Mouse (Mus musculus): ENCODE data around the gene Slc36a3. TPM values are rescaled to one million over a fixed set of nuclear protein-coding genes. Genes with fewer than 3 reads are reported as not detected.

Slc36a3 gene
- polyA plus RNA-seq, 1 experiment from 2014 or later = not detected

DNA sequence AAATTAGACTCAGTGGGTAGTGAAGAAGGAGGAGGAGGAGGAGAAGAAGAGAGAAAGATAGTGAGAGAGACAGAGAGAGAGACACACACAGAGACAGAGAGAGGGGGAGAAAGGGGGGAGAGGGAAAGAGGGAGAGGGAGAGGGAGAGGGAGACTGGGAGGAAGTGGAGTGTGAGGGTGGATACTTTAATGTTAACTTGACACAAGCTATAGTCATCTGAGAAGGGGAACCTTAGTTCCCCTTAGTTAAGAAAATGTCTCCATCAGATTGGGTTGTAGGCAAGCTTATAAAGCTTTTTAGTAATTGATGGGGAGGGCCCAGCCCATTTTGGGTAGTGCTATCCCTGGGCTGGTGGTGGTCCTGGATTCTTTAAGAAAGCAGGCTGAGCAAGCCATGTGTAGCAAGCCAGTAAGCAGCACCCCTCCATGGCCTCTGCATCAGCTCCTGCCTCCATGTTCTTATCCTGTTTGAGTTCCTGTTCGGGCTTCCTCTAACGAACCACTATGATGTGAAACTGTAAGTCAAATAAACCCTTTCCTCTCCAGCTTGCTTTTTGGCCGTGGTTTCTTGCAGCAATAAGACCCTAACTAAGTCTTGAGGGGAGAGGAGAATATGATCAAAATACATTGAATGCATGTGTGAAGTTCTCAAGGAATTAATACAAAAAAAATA lies 3.0 kb upstream of the Slc36a3 start:
- no peaks in the 10 kb centered on the region for H3K27me3 ChIP-seq (replicated peaks; ENCODE audit: control insufficient read depth, insufficient read depth, low read length)
- H3K4me2 ChIP-seq (ENCODE audit: low read length) = no peak overlapping the region
- H3K9ac ChIP-seq (replicated peaks; ENCODE audit: low read depth, low read length) = no peak overlapping the region
- 59% methylated on average over 3 of the region's 3 CpGs for WGBS
- H3K36me3 ChIP-seq (ENCODE audit: control insufficient read depth, insufficient read depth) = no peaks in the 10 kb centered on the region
- H3K27ac ChIP-seq (ENCODE audit: low read length) = no peak overlapping the region
- no peaks in the 10 kb centered on the region for H3K9me3 ChIP-seq (ENCODE audit: control insufficient read depth, low read length)
- no peaks in the 10 kb centered on the region for H3K4me1 ChIP-seq (replicated peaks; ENCODE audit: control insufficient read depth, insufficient read depth, low read length)
- no peak for ATAC-seq
- no peak overlapping the region for H3K4me3 ChIP-seq (replicated peaks; ENCODE audit: low read length)

DNA sequence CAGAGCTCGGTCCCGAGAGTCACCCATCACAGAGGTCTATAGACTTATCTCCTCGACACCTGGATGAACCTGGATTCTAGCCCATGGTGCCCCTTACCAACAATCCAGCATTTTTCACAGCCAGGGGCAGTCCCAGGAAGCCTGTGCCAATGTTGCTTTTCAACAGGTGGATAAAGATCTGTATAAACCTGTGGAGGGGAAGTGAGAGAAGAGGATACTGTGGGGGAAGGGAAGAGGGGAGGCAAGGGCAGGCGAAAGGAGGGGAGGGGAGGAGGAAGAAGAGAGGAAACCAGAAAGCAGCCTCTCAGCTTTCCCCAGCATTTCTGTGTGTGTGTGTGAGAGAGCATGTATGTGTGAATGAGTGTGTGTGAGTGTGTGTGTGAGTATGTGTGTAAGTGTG lies 3.0 kb downstream of the Slc36a3 start:
- H3K4me2 ChIP-seq (ENCODE audit: low read length) = no peak overlapping the region
- H3K4me3 ChIP-seq (replicated peaks; ENCODE audit: low read length) = no peak overlapping the region
- 81% methylated on average over 4 of the region's 4 CpGs for WGBS
- H3K9ac ChIP-seq (replicated peaks; ENCODE audit: low read depth, low read length) = no peak overlapping the region
- no peaks in the 10 kb centered on the region for H3K9me3 ChIP-seq (ENCODE audit: control insufficient read depth, low read length)
- H3K4me1 ChIP-seq (replicated peaks; ENCODE audit: control insufficient read depth, insufficient read depth, low read length) = no peaks in the 10 kb centered on the region
- no peak for ATAC-seq
- no peaks in the 10 kb centered on the region for H3K27me3 ChIP-seq (replicated peaks; ENCODE audit: control insufficient read depth, insufficient read depth, low read length)
- H3K36me3 ChIP-seq (ENCODE audit: control insufficient read depth, insufficient read depth) = no peaks in the 10 kb centered on the region
- no peak overlapping the region for H3K27ac ChIP-seq (ENCODE audit: low read length)

DNA sequence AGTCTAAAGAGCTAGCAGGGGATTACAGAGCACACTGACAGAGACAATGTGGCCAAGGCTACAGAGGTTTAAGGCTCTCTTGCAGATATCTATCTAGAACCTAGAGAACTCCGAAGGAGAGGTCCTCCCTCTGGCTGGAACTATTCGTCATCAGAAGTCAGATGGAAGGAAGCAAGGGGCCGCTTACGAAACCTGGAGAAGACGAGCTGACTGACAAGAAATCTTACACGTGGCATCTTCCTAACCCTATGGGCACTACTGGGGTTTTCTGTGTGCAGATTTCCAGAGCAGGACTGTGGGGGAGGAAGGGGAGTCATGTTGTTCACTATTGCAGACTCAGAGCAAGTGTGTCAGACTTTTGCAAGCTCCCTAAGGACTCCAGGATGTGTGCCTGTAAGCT lies 4.1 kb downstream of the Slc36a3 start:
- ATAC-seq = no peak
- Histone ChIP-seq H3K9me3 (ENCODE audit: control insufficient read depth, low read length) (no peaks in the 10 kb centered on the region), H3K4me1 (replicated peaks; ENCODE audit: control insufficient read depth, insufficient read depth, low read length) (no peaks in the 10 kb centered on the region), H3K4me2 (ENCODE audit: low read length) (no peak overlapping the region), H3K9ac (replicated peaks; ENCODE audit: low read depth, low read length) (no peak overlapping the region), H3K36me3 (ENCODE audit: control insufficient read depth, insufficient read depth) (no peaks in the 10 kb centered on the region), H3K27ac (ENCODE audit: low read length) (no peak overlapping the region), H3K4me3 (replicated peaks; ENCODE audit: low read length) (no peak overlapping the region), H3K27me3 (replicated peaks; ENCODE audit: control insufficient read depth, insufficient read depth, low read length) (no peaks in the 10 kb centered on the region)
- 50% methylated on average over 6 of the region's 6 CpGs for WGBS

DNA sequence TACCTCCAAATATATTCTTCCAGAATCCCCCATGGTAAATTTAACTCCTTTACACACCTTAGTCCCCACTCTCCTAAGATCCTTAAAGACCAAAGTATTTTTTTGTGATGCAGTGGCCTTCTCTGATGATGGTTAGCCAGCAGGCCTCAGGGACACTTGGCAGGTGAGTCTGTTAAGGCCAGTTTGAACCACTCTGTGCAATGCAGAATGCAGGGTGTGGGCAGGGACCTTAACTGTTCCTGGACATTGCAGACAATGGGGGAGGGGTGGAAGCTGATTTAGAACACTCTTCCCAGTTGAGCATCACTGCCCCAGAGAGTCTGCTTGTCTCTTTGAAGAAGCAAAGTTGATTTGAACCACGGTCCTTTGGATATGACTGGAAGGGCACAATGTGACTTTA lies 4.7 kb downstream of the Slc36a3 start:
- WGBS = 36% methylated on average over 1 of the region's 1 CpGs
- Histone ChIP-seq H3K9me3 (ENCODE audit: control insufficient read depth, low read length) (no peaks in the 10 kb centered on the region), H3K9ac (replicated peaks; ENCODE audit: low read depth, low read length) (no peak overlapping the region), H3K4me2 (ENCODE audit: low read length) (no peak overlapping the region), H3K36me3 (ENCODE audit: control insufficient read depth, insufficient read depth) (no peaks in the 10 kb centered on the region), H3K4me1 (replicated peaks; ENCODE audit: control insufficient read depth, insufficient read depth, low read length) (no peaks in the 10 kb centered on the region), H3K27me3 (replicated peaks; ENCODE audit: control insufficient read depth, insufficient read depth, low read length) (no peaks in the 10 kb centered on the region), H3K4me3 (replicated peaks; ENCODE audit: low read length) (no peak overlapping the region), H3K27ac (ENCODE audit: low read length) (no peak overlapping the region)
- no peak for ATAC-seq

DNA sequence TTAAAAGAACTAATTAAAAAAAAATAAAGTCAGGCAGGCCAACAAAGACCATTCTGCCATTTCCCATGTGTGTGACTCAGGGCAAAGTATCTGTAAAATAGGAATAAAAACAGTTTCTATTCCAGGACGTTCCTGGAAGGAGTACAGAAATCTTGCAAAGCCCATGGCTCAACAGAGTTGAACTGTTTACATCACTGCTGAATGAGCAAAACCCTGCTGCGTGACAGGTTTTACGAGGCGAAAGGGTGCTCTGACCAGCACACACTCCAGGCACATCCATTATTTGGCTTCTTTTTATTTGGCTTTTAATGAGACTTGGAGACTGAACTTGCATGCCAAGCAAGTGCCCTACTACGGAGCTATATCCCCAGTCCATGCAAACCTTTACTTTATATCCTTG lies 7.5 kb downstream of the Slc36a3 start:
- Histone ChIP-seq H3K9ac (replicated peaks; ENCODE audit: low read depth, low read length) (no peak overlapping the region), H3K4me3 (replicated peaks; ENCODE audit: low read length) (no peak overlapping the region), H3K27ac (ENCODE audit: low read length) (no peak overlapping the region), H3K4me1 (replicated peaks; ENCODE audit: control insufficient read depth, insufficient read depth, low read length) (no peaks in the 10 kb centered on the region), H3K4me2 (ENCODE audit: low read length) (no peak overlapping the region), H3K9me3 (ENCODE audit: control insufficient read depth, low read length) (no peaks in the 10 kb centered on the region), H3K36me3 (ENCODE audit: control insufficient read depth, insufficient read depth) (no peaks in the 10 kb centered on the region), H3K27me3 (replicated peaks; ENCODE audit: control insufficient read depth, insufficient read depth, low read length) (no peaks in the 10 kb centered on the region)
- no peak for ATAC-seq
- 52% methylated on average over 5 of the region's 5 CpGs for WGBS

DNA sequence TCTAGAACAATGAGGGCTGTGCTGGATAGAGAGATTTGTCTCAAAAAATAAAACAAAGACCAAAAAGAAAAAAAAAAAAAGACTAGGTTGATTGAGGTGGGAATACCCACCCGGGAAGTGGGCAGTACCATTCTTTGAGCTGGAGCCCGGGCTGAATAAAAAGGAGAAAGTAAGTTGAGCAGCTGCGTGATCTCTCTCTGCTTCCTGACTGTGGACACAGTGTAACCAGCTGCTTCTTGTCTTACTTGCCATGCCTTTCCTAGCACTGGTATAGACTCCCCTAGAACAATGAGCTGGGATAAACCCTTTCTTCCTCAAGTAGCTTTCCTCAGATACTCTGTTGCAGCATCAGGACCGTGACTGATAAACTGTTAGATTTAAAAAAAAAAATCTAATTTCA lies 10.0 kb downstream of the Slc36a3 start:
- no peak overlapping the region for H3K4me3 ChIP-seq (replicated peaks; ENCODE audit: low read length)
- no peak overlapping the region for H3K9ac ChIP-seq (replicated peaks; ENCODE audit: low read depth, low read length)
- no peaks in the 10 kb centered on the region for H3K4me1 ChIP-seq (replicated peaks; ENCODE audit: control insufficient read depth, insufficient read depth, low read length)
- H3K4me2 ChIP-seq (ENCODE audit: low read length) = no peak overlapping the region
- WGBS = 87% methylated on average over 4 of the region's 4 CpGs
- ATAC-seq = no peak
- no peaks in the 10 kb centered on the region for H3K9me3 ChIP-seq (ENCODE audit: control insufficient read depth, low read length)
- H3K27me3 ChIP-seq (replicated peaks; ENCODE audit: control insufficient read depth, insufficient read depth, low read length) = no peaks in the 10 kb centered on the region
- H3K36me3 ChIP-seq (ENCODE audit: control insufficient read depth, insufficient read depth) = no peaks in the 10 kb centered on the region
- H3K27ac ChIP-seq (ENCODE audit: low read length) = no peak overlapping the region

DNA sequence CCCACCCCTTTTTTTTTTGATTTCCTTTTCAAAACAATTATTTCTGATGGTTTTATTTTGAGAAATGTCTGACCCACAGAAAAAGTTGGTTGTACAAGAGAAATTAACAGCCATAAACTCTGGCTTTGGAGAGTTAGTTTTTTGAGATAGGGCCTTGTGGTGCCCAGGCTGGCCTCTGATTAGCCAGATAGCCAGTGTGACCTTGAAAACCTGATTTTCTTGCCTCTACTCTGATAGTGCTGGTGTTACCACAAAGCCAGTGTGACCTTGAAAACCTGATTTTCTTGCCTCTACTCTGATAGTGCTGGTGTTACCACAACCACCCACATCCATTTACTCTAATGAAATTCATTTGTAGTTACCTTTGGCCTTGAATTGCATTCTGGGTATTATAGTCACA lies 13.9 kb downstream of the Slc36a3 start:
- no peak overlapping the region for H3K4me3 ChIP-seq (replicated peaks; ENCODE audit: low read length)
- no peak overlapping the region for H3K4me2 ChIP-seq (ENCODE audit: low read length)
- no peaks in the 10 kb centered on the region for H3K27me3 ChIP-seq (replicated peaks; ENCODE audit: control insufficient read depth, insufficient read depth, low read length)
- no peak overlapping the region for H3K27ac ChIP-seq (ENCODE audit: low read length)
- H3K9me3 ChIP-seq (ENCODE audit: control insufficient read depth, low read length) = no peaks in the 10 kb centered on the region
- H3K36me3 ChIP-seq (ENCODE audit: control insufficient read depth, insufficient read depth) = no peaks in the 10 kb centered on the region
- H3K4me1 ChIP-seq (replicated peaks; ENCODE audit: control insufficient read depth, insufficient read depth, low read length) = no peaks in the 10 kb centered on the region
- no peak overlapping the region for H3K9ac ChIP-seq (replicated peaks; ENCODE audit: low read depth, low read length)
- ATAC-seq = no peak

DNA sequence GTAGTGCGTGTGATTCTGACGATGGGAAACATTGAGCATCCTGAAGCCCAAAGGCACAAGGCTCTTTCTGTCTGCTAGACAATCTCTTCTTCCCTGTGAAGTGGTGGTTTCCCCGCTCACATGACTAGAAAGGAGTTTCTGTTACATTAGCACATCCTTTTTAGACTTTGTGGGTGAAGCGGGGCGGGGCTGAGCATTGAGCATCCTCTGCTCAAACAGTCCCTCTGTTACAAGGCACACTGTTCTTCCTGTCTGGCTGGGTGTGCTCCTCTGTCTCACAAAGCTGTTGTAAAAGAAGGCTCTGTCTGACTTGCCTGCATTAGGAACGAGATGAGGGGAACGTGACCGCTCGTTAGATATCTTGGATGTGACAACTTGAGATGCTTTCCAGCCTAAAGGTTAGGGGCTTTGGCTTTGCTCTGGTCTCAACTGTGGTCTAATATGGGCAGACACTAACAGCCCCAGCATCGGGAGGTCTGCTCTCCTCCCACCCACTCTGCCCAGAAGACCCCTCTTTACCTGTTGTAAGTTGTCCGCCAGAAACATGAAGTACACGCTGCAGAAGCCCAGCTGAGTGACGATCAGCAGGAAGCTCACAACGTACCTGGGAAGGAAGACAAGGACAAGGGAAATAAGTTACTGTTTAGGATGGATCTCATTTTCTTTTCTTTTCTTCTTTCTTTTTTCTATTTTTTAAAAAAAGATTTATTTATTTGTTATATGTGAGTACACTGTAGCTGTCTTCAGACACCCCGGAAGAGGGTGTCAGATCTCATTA lies 14.5 kb downstream of the Slc36a3 start:
- ATAC-seq = no peak
- WGBS = 76% methylated on average over 15 of the region's 15 CpGs
- Histone ChIP-seq H3K27me3 (replicated peaks; ENCODE audit: control insufficient read depth, insufficient read depth, low read length) (no peaks in the 10 kb centered on the region), H3K27ac (ENCODE audit: low read length) (no peak overlapping the region), H3K4me3 (replicated peaks; ENCODE audit: low read length) (no peak overlapping the region), H3K4me2 (ENCODE audit: low read length) (no peak overlapping the region), H3K9me3 (ENCODE audit: control insufficient read depth, low read length) (no peaks in the 10 kb centered on the region), H3K36me3 (ENCODE audit: control insufficient read depth, insufficient read depth) (no peaks in the 10 kb centered on the region), H3K4me1 (replicated peaks; ENCODE audit: control insufficient read depth, insufficient read depth, low read length) (no peaks in the 10 kb centered on the region), H3K9ac (replicated peaks; ENCODE audit: low read depth, low read length) (no peak overlapping the region)

DNA sequence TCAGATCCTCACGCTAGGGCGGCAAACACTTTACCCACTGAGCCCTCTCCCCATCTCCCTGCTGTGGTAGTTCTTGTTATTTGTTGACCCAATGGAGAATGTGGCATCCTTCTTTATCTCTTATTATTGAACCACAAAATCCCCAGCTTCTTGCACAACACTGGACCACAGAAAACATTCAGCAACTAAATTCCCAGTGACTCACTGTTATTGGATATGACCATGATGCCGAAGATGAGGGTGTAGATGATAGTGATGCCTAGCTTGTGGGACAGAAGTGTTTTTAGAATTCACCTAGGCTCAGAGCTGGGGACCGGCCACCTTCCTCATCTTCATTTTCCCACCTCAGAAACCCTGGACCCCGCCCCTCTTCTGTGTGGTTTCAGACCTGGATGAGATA lies 16.6 kb downstream of the Slc36a3 start:
- Histone ChIP-seq H3K4me2 (ENCODE audit: low read length) (no peak overlapping the region), H3K4me1 (replicated peaks; ENCODE audit: control insufficient read depth, insufficient read depth, low read length) (no peaks in the 10 kb centered on the region), H3K9me3 (ENCODE audit: control insufficient read depth, low read length) (no peaks in the 10 kb centered on the region), H3K36me3 (ENCODE audit: control insufficient read depth, insufficient read depth) (no peaks in the 10 kb centered on the region), H3K9ac (replicated peaks; ENCODE audit: low read depth, low read length) (no peak overlapping the region), H3K4me3 (replicated peaks; ENCODE audit: low read length) (no peak overlapping the region), H3K27ac (ENCODE audit: low read length) (no peak overlapping the region), H3K27me3 (replicated peaks; ENCODE audit: control insufficient read depth, insufficient read depth, low read length) (no peaks in the 10 kb centered on the region)
- 95% methylated on average over 5 of the region's 5 CpGs for WGBS
- ATAC-seq = no peak

Data from forebrain, embryonic 16.5 days (tissue).